Mouse (Mus musculus): ENCODE results near the gene Erc2.

DNA sequence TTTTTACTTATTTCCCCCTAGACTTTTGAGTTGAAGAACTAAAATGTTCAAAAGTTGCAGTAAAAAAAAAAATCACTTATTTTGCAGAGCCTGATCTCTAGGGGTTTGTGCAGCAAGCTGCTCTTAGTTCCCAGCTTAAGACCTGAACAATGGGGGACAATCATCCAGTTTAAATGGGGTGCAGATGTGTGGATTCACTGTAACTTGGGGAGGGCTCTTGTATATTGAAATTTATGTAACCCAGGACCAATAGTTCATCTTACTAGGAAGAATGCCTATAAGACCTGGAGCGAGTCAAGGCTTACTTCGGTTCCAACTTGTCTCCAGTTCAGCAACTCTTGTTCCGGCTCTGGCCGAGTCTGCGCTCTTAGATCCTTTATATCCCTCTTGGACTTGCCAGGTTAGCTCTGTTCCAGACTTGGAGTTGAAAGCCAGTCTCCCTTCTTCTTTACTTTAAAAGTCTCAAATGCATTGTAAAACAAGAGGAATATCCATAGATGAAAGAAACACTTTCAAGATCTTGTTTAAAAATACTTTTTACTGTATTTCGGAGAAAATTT is 136.9 kb downstream of the Erc2 start:
- TF ChIP-seq CTCF (IDR thresholded peaks at IDR 0.05; ENCODE audit: low read depth): no peak
- no peak for TF ChIP-seq EP300 (IDR thresholded peaks at IDR 0.05; ENCODE audit: low read depth)

Data from liver, postnatal 0 days (tissue).